Mouse (Mus musculus) brain, embryonic 14.5 days (tissue): ENCODE measurements around the gene Ap1s2.

ENCODE experiments used
- CTCF ChIP-seq: fragments of 200-500 bp; IDR thresholded peaks from 2 replicates; pipeline ENCODE4 v1.5.1; 2012; ENCODE audit warnings: inconsistent platforms, mild to moderate bottlenecking, moderate library complexity, borderline replicate concordance; ENCODE audit not compliant: insufficient read depth, insufficient read length; ENCODE audit errors: extremely low read depth
- POLR2A ChIP-seq: fragments of 200-500 bp; IDR thresholded peaks from 2 replicates; pipeline ENCODE4 v1.6.1; 2012; ENCODE audit warnings: mild to moderate bottlenecking, inconsistent platforms, borderline replicate concordance; ENCODE audit not compliant: poor library complexity, insufficient read depth, insufficient read length, severe bottlenecking; ENCODE audit errors: extremely low read depth

- TF ChIP-seq CTCF (no peak), POLR2A (no peak)
Measured at GRCm38 (mm10) chrX:163944381-163944780, 35.6 kb downstream of the Ap1s2 start.
